9 mouse cellular contexts compared by ENCODE assay signal in genomic region chr3:96559398-96559910, GRCm38 (mm10). TPM values are rescaled to one million over a fixed set of nuclear protein-coding genes. Genes with fewer than 3 reads are reported as not detected.
A peak's percentile ranks its signal among the peaks of the same experiment; 100 is the strongest.
DNase-seq lines count a peak whose midpoint lies in the region; ATAC-seq and TF ChIP-seq lines count a peak whose summit lies in the region.
"Had no signal": no experiment of that assay in that cellular context is flagged by ENCODE, and none has a peak within 500 bp of the region (broad histone marks: within the 10 kb centered on the region; RNA-seq: fewer than 3 reads in every experiment).

No protein-coding gene starts in this region.

- H3K36me3 ChIP-seq in heart, adult 2 months (ENCODE audit: control insufficient read depth, insufficient read depth, low read length), result peaks cover 16% of the 10 kb centered on the region
- H3K36me3 ChIP-seq in hindbrain, embryonic 12.5 days, result peaks cover 21% of the 10 kb centered on the region

- H3K27ac ChIP-seq in heart, adult 2 months, result peak overlapping the region; percentile 96
- H3K27ac ChIP-seq in bone marrow macrophage, adult 2 months (ENCODE audit: insufficient read depth, low read depth, low read length), result peak overlapping the region; percentile 100
- no peak overlapping the region for H3K27ac ChIP-seq in hindbrain, embryonic 12.5 days

- TF ChIP-seq EP300 in heart, adult 2 months (IDR thresholded peaks at IDR 0.05; ENCODE audit: insufficient read depth, low read depth, low read length), result no peak

- peak overlapping the region; percentile 82 for H3K4me2 ChIP-seq in hindbrain, embryonic 12.5 days (replicated peaks)

- H3K9me3 ChIP-seq in hindbrain, embryonic 12.5 days (replicated peaks), result no peaks in the 10 kb centered on the region

- DNase-seq in heart, adult 2 months, result peak; percentile 64 to 66
- DNase-seq in heart, adult 18-20 months, result no peak
- no peak for DNase-seq in urinary bladder, postnatal 14 days (ENCODE audit: low spot score)
- DNase-seq in layer of hippocampus, postnatal 36 days, result no peak
- no peak for DNase-seq in layer of hippocampus, adult 18-20 months (ENCODE audit: low spot score in 2 of 2)

- peaks cover 6% of the 10 kb centered on the region; the same call in 1 of the 2 replicates for H3K79me2 ChIP-seq in heart, adult 2 months (replicated peaks; ENCODE audit: control insufficient read depth, insufficient read depth, low read length)

- no peaks in the 10 kb centered on the region for H3K27me3 ChIP-seq in heart, adult 2 months (ENCODE audit: control insufficient read depth, insufficient read depth, low read length)
- no peaks in the 10 kb centered on the region for H3K27me3 ChIP-seq in hindbrain, embryonic 12.5 days

- H3K4me1 ChIP-seq in heart, adult 2 months (ENCODE audit: control insufficient read depth, insufficient read depth, low read length), result peaks cover 22% of the 10 kb centered on the region
- H3K4me1 ChIP-seq in bone marrow macrophage, adult 2 months (ENCODE audit: control insufficient read depth, insufficient read depth, low read length), result peaks cover 19% of the 10 kb centered on the region
- H3K4me1 ChIP-seq in hindbrain, embryonic 12.5 days, result peaks cover 53% of the 10 kb centered on the region

- no peak for TF ChIP-seq CTCF in heart, adult 2 months (IDR thresholded peaks at IDR 0.05)
- no peak for TF ChIP-seq CTCF in bone marrow macrophage, adult 2 months (IDR thresholded peaks at IDR 0.05; ENCODE audit: low read depth, low read length)

- H3K4me3 ChIP-seq in heart, adult 2 months, result peak overlapping the region; percentile 77
- H3K4me3 ChIP-seq in bone marrow macrophage, adult 2 months (ENCODE audit: insufficient read depth, low read length), result peak overlapping the region; percentile 85
- H3K4me3 ChIP-seq in hindbrain, embryonic 12.5 days, result peak overlapping the region; percentile 73

- TF ChIP-seq POLR2A in heart, adult 2 months (IDR thresholded peaks at IDR 0.05; ENCODE audit: insufficient read depth, low read depth, low read length), result peak; percentile 84
- TF ChIP-seq POLR2A in bone marrow macrophage, adult 2 months (IDR thresholded peaks at IDR 0.05; ENCODE audit: borderline replicate concordance, low read depth, low read length), result no peak

- intact Hi-C loops in heart, adult 2 months (cut with DNase I), result loop anchor here (10.0 kb wide), 1 partner anchor 565 kb away; the partner anchor contains the start of gene Plekho1

- WGBS in heart, adult 2 months, result 1% methylated on average over 12 of the region's 12 CpGs
- 86% methylated on average over 12 of the region's 12 CpGs for WGBS in hindbrain, embryonic 12.5 days

- no peak for ATAC-seq in hindbrain, embryonic 12.5 days (ENCODE audit: low FRiP score)
- ATAC-seq in megakaryocyte, adult 5-6 weeks (ENCODE audit: poor library complexity, severe bottlenecking), result peak; percentile 13; the same call in 1 of the 2 replicates

- peak overlapping the region; percentile 100 for H3K9ac ChIP-seq in heart, adult 2 months (ENCODE audit: low read depth, low read length)
- peak overlapping the region; percentile 68 for H3K9ac ChIP-seq in hindbrain, embryonic 12.5 days

RNA-seq across cellular contexts. Expression of gene Txnip, which starts 1.7 kb away (rescaled TPM):
- 100 to 1,000 TPM; 276 to 338 TPM for total RNA-seq in heart, adult 2 months (2021)
- 515 and 744 TPM in 2 replicates for polyA plus RNA-seq in heart, adult 2 months (2012; rRNA removed)
- total RNA-seq in heart, adult 18-20 months (2021), result 100 to 1,000 TPM; 435 to 530 TPM
- polyA plus RNA-seq in bone marrow macrophage, adult 2 months (2012; ENCODE audit: insufficient read depth, insufficient read length, missing spikeins), result 868 and 944 TPM in 2 replicates
- polyA plus RNA-seq in hindbrain, embryonic 12.5 days (2016; fragmentation: Nextera tagmentation; extraction: Ambion mirVana), result 58.7 and 59.9 TPM in 2 replicates
- 411 and 437 TPM in 2 replicates for total RNA-seq in megakaryocyte, adult 5-6 weeks (2015)
- total RNA-seq in megakaryocyte, adult 5-6 weeks (2017), result 356 and 357 TPM in 2 replicates
- total RNA-seq in layer of hippocampus, postnatal 36 days (2021), result 10 to 100 TPM; 20.7 to 32.2 TPM
- total RNA-seq in layer of hippocampus, adult 18-20 months (2021), result 10 to 100 TPM; 28.1 to 34.8 TPM

RNA-seq across cellular contexts. Expression of gene Gm16253, which starts 17.3 kb away (rescaled TPM):
- total RNA-seq in heart, adult 2 months (2021), result 1 to 10 TPM; 1.8 to 2.8 TPM
- not detected in 2 replicates for polyA plus RNA-seq in heart, adult 2 months (2012; rRNA removed)
- 1 to 10 TPM; 1.6 to 1.9 TPM for total RNA-seq in heart, adult 18-20 months (2021)
- not detected in 2 replicates for polyA plus RNA-seq in bone marrow macrophage, adult 2 months (2012; ENCODE audit: insufficient read depth, insufficient read length, missing spikeins)
- polyA plus RNA-seq in hindbrain, embryonic 12.5 days (2016; fragmentation: Nextera tagmentation; extraction: Ambion mirVana), result 1.3 and 1.7 TPM in 2 replicates
- total RNA-seq in megakaryocyte, adult 5-6 weeks (2015), result not detected in 2 replicates
- total RNA-seq in megakaryocyte, adult 5-6 weeks (2017), result 0.40 TPM in 1 of 2 replicates, not detected in the other
- total RNA-seq in layer of hippocampus, postnatal 36 days (2021), result not detected
- not detected for total RNA-seq in layer of hippocampus, adult 18-20 months (2021)
- total RNA-seq: hematopoietic stem cell, adult 5-6 weeks had no signal

RNA-seq across cellular contexts. Expression of gene Hfe2, which starts 34.5 kb away (rescaled TPM):
- 100 to 1,000 TPM; 289 to 295 TPM for total RNA-seq in heart, adult 2 months (2021)
- polyA plus RNA-seq in heart, adult 2 months (2012; rRNA removed), result 199 and 261 TPM in 2 replicates
- 100 to 1,000 TPM; 279 to 290 TPM for total RNA-seq in heart, adult 18-20 months (2021)
- not detected in 2 replicates for polyA plus RNA-seq in bone marrow macrophage, adult 2 months (2012; ENCODE audit: insufficient read depth, insufficient read length, missing spikeins)
- polyA plus RNA-seq in hindbrain, embryonic 12.5 days (2016; fragmentation: Nextera tagmentation; extraction: Ambion mirVana), result 0.70 and 2.5 TPM in 2 replicates
- not detected in 2 replicates for total RNA-seq in megakaryocyte, adult 5-6 weeks (2015)
- not detected in 2 replicates for total RNA-seq in megakaryocyte, adult 5-6 weeks (2017)
- total RNA-seq in layer of hippocampus, postnatal 36 days (2021), result under 1 TPM in 1 of 2 experiments, not detected in 1; 0.25 TPM
- total RNA-seq in layer of hippocampus, adult 18-20 months (2021), result under 1 TPM; 0.25 to 0.30 TPM
- total RNA-seq: hematopoietic stem cell, adult 5-6 weeks had no signal

RNA-seq across cellular contexts. Expression of gene Polr3gl, which starts 34.5 kb away (rescaled TPM):
- 10 to 100 TPM; 24.3 to 35.0 TPM for total RNA-seq in heart, adult 2 months (2021)
- polyA plus RNA-seq in heart, adult 2 months (2012; rRNA removed), result 20.1 and 21.9 TPM in 2 replicates
- total RNA-seq in heart, adult 18-20 months (2021), result 10 to 100 TPM; 26.7 to 30.5 TPM
- 111 and 129 TPM in 2 replicates for polyA plus RNA-seq in bone marrow macrophage, adult 2 months (2012; ENCODE audit: insufficient read depth, insufficient read length, missing spikeins)
- polyA plus RNA-seq in hindbrain, embryonic 12.5 days (2016; fragmentation: Nextera tagmentation; extraction: Ambion mirVana), result 40.0 and 42.3 TPM in 2 replicates
- total RNA-seq in megakaryocyte, adult 5-6 weeks (2015), result 22.8 and 26.3 TPM in 2 replicates
- total RNA-seq in megakaryocyte, adult 5-6 weeks (2017), result 45.6 and 46.4 TPM in 2 replicates
- 10 to 100 TPM; 32.4 to 34.2 TPM for total RNA-seq in layer of hippocampus, postnatal 36 days (2021)
- 10 to 100 TPM; 28.7 to 31.6 TPM for total RNA-seq in layer of hippocampus, adult 18-20 months (2021)

RNA-seq across cellular contexts. Expression of gene Ankrd34a, which starts 37.0 kb away (rescaled TPM):
- total RNA-seq in heart, adult 2 months (2021), result 1 to 10 TPM; 1.3 to 2.4 TPM
- polyA plus RNA-seq in heart, adult 2 months (2012; rRNA removed), result 2.1 and 3.1 TPM in 2 replicates
- 1 to 10 TPM in 1 of 2 experiments, under 1 TPM in 1; 0.59 to 1.4 TPM for total RNA-seq in heart, adult 18-20 months (2021)
- polyA plus RNA-seq in bone marrow macrophage, adult 2 months (2012; ENCODE audit: insufficient read depth, insufficient read length, missing spikeins), result 0.28 TPM in 1 of 2 replicates, not detected in the other
- 4.6 and 5.1 TPM in 2 replicates for polyA plus RNA-seq in hindbrain, embryonic 12.5 days (2016; fragmentation: Nextera tagmentation; extraction: Ambion mirVana)
- not detected in 2 replicates for total RNA-seq in megakaryocyte, adult 5-6 weeks (2015)
- not detected in 2 replicates for total RNA-seq in megakaryocyte, adult 5-6 weeks (2017)
- 10 to 100 TPM; 49.9 to 51.5 TPM for total RNA-seq in layer of hippocampus, postnatal 36 days (2021)
- total RNA-seq in layer of hippocampus, adult 18-20 months (2021), result 10 to 100 TPM; 55.7 to 56.8 TPM
- total RNA-seq: hematopoietic stem cell, adult 5-6 weeks had no signal

Comparison
In these comparisons a context has a peak if more than half of its experiments do, and no peak if none do; other contexts are left out.
1. DNase-seq: peak in heart, adult 2 months (2 of 2); none in heart, adult 18-20 months (0 of 2), urinary bladder, postnatal 14 days (single experiment), layer of hippocampus, postnatal 36 days (0 of 2) and layer of hippocampus, adult 18-20 months (0 of 2).
2. RNA of gene Txnip, which starts 1.7 kb away (total RNA-seq): 435 to 530 TPM in heart, adult 18-20 months, 356 to 437 TPM in megakaryocyte, adult 5-6 weeks and 276 to 338 TPM in heart, adult 2 months; 28.1 to 34.8 TPM in layer of hippocampus, adult 18-20 months and 20.7 to 32.2 TPM in layer of hippocampus, postnatal 36 days; every median in the first group is over 4 times any median in the second.
3. RNA of gene Hfe2, which starts 34.5 kb away (total RNA-seq): 289 to 295 TPM in heart, adult 2 months and 279 to 290 TPM in heart, adult 18-20 months; 0.25 to 0.30 TPM in layer of hippocampus, adult 18-20 months, 0.25 TPM in layer of hippocampus, postnatal 36 days and not detected in megakaryocyte, adult 5-6 weeks; every median in the first group is over 100 times any median in the second.
4. Peak in every context shown above with its lines, with median percentiles within 50 percentile points of each other: H3K4me3 ChIP-seq.